Mouse (Mus musculus): ENCODE measurements around the gene Sipa1l3. TPM values are rescaled to one million over a fixed set of nuclear protein-coding genes. Genes with fewer than 3 reads are reported as not detected.

The Sipa1l3 gene
- total and polyA plus RNA-seq, 3 experiments = 8.9 to 10.7 (median 9.1) TPM

- Histone ChIP-seq H3K36me3 (ENCODE audit: control insufficient read depth, insufficient read depth, low read length) (no peaks in the 10 kb centered on the region), H3K4me1 (ENCODE audit: control insufficient read depth, insufficient read depth, low read length) (no peaks in the 10 kb centered on the region), H3K27me3 (ENCODE audit: control insufficient read depth, insufficient read depth, low read length) (no peaks in the 10 kb centered on the region), H3K4me3 (no peak overlapping the region), H3K27ac (no peak overlapping the region), H3K79me2 (replicated peaks; ENCODE audit: control insufficient read depth, insufficient read depth, low read length) (peaks cover 5% of the 10 kb centered on the region), H3K9ac (ENCODE audit: low read depth, low read length) (no peak overlapping the region)
- 69% methylated on average over 2 of the region's 2 CpGs for WGBS
- intact Hi-C loops (cut with DNase I) = loop anchor here (10.0 kb wide), 1 partner anchor 61 kb away; no protein-coding TSS in a partner anchor
- DNase-seq = no peak
- TF ChIP-seq CTCF (IDR thresholded peaks at IDR 0.05) = no peak
- TF ChIP-seq EP300 (IDR thresholded peaks at IDR 0.05; ENCODE audit: insufficient read depth, low read depth, low read length) = no peak
- TF ChIP-seq POLR2A (IDR thresholded peaks at IDR 0.05; ENCODE audit: insufficient read depth, low read depth, low read length) = no peak
Observed at GRCm38 (mm10) chr7:29485721-29486120, 32.7 kb downstream of the Sipa1l3 start.

- no peak overlapping the region for H3K27ac ChIP-seq
- H3K9ac ChIP-seq (ENCODE audit: low read depth, low read length) = no peak overlapping the region
- 65% methylated on average over 4 of the region's 4 CpGs for WGBS
- H3K4me3 ChIP-seq = no peak overlapping the region
- no peaks in the 10 kb centered on the region for H3K27me3 ChIP-seq (ENCODE audit: control insufficient read depth, insufficient read depth, low read length)
- TF ChIP-seq POLR2A (IDR thresholded peaks at IDR 0.05; ENCODE audit: insufficient read depth, low read depth, low read length) = no peak
- TF ChIP-seq EP300 (IDR thresholded peaks at IDR 0.05; ENCODE audit: insufficient read depth, low read depth, low read length) = no peak
- no peak for TF ChIP-seq CTCF (IDR thresholded peaks at IDR 0.05)
- H3K36me3 ChIP-seq (ENCODE audit: control insufficient read depth, insufficient read depth, low read length) = no peaks in the 10 kb centered on the region
- DNase-seq = no peak
- intact Hi-C loops (cut with DNase I) = loop anchor here (10.0 kb wide), 1 partner anchor 59 kb away; no protein-coding TSS in a partner anchor
- no peaks in the 10 kb centered on the region; the same call in none of the 2 replicates for H3K4me1 ChIP-seq (ENCODE audit: control insufficient read depth, insufficient read depth, low read length)
- H3K79me2 ChIP-seq (replicated peaks; ENCODE audit: control insufficient read depth, insufficient read depth, low read length) = peaks cover 5% of the 10 kb centered on the region
Observed at GRCm38 (mm10) chr7:29483556-29483955, 34.9 kb downstream of the Sipa1l3 start.

- Histone ChIP-seq H3K36me3 (ENCODE audit: control insufficient read depth, insufficient read depth, low read length) (no peaks in the 10 kb centered on the region), H3K27ac (no peak overlapping the region), H3K4me3 (no peak overlapping the region), H3K27me3 (ENCODE audit: control insufficient read depth, insufficient read depth, low read length) (no peaks in the 10 kb centered on the region), H3K79me2 (replicated peaks; ENCODE audit: control insufficient read depth, insufficient read depth, low read length) (peaks cover 3% of the 10 kb centered on the region; the same call in 1 of the 2 replicates), H3K9ac (ENCODE audit: low read depth, low read length) (no peak overlapping the region), H3K4me1 (ENCODE audit: control insufficient read depth, insufficient read depth, low read length) (no peaks in the 10 kb centered on the region; the same call in none of the 2 replicates)
- no peak for TF ChIP-seq EP300 (IDR thresholded peaks at IDR 0.05; ENCODE audit: insufficient read depth, low read depth, low read length)
- no peak for TF ChIP-seq POLR2A (IDR thresholded peaks at IDR 0.05; ENCODE audit: insufficient read depth, low read depth, low read length)
- TF ChIP-seq CTCF (IDR thresholded peaks at IDR 0.05) = no peak
- DNase-seq = no peak
- WGBS = 82% methylated on average over 15 of the region's 15 CpGs
- intact Hi-C loops (cut with DNase I) = loop anchor here (10.0 kb wide), 1 partner anchor 57 kb away; no protein-coding TSS in a partner anchor
Observed at GRCm38 (mm10) chr7:29481345-29482155, 36.9 kb downstream of the Sipa1l3 start.

GRCm38 (mm10) chr7:29480590-29481344 lies 37.7 kb downstream of the Sipa1l3 start:
- WGBS = 94% methylated on average over 16 of the region's 16 CpGs
- intact Hi-C loops (cut with DNase I) = loop anchor here (10.0 kb wide), 1 partner anchor 56 kb away; no protein-coding TSS in a partner anchor
- Histone ChIP-seq H3K4me3 (no peak overlapping the region), H3K27ac (no peak overlapping the region), H3K27me3 (ENCODE audit: control insufficient read depth, insufficient read depth, low read length) (no peaks in the 10 kb centered on the region), H3K9ac (ENCODE audit: low read depth, low read length) (no peak overlapping the region), H3K4me1 (ENCODE audit: control insufficient read depth, insufficient read depth, low read length) (no peaks in the 10 kb centered on the region; the same call in none of the 2 replicates), H3K36me3 (ENCODE audit: control insufficient read depth, insufficient read depth, low read length) (no peaks in the 10 kb centered on the region), H3K79me2 (replicated peaks; ENCODE audit: control insufficient read depth, insufficient read depth, low read length) (peaks cover 3% of the 10 kb centered on the region; the same call in 1 of the 2 replicates)
- no peak for DNase-seq
- TF ChIP-seq CTCF (IDR thresholded peaks at IDR 0.05) (no peak), EP300 (IDR thresholded peaks at IDR 0.05; ENCODE audit: insufficient read depth, low read depth, low read length) (no peak), POLR2A (IDR thresholded peaks at IDR 0.05; ENCODE audit: insufficient read depth, low read depth, low read length) (no peak)

GRCm38 (mm10) chr7:29480183-29480582 lies 38.3 kb downstream of the Sipa1l3 start:
- intact Hi-C loops (cut with DNase I) = loop anchor here (10.0 kb wide), 1 partner anchor 55 kb away; no protein-coding TSS in a partner anchor
- H3K27ac ChIP-seq = no peak overlapping the region
- H3K9ac ChIP-seq (ENCODE audit: low read depth, low read length) = no peak overlapping the region
- DNase-seq = no peak
- H3K36me3 ChIP-seq (ENCODE audit: control insufficient read depth, insufficient read depth, low read length) = no peaks in the 10 kb centered on the region
- H3K27me3 ChIP-seq (ENCODE audit: control insufficient read depth, insufficient read depth, low read length) = no peaks in the 10 kb centered on the region
- WGBS = 90% methylated on average over 4 of the region's 4 CpGs
- TF ChIP-seq EP300 (IDR thresholded peaks at IDR 0.05; ENCODE audit: insufficient read depth, low read depth, low read length) (no peak), CTCF (IDR thresholded peaks at IDR 0.05) (no peak), POLR2A (IDR thresholded peaks at IDR 0.05; ENCODE audit: insufficient read depth, low read depth, low read length) (no peak)
- H3K4me3 ChIP-seq = no peak overlapping the region
- peaks cover 3% of the 10 kb centered on the region; the same call in 1 of the 2 replicates for H3K79me2 ChIP-seq (replicated peaks; ENCODE audit: control insufficient read depth, insufficient read depth, low read length)
- H3K4me1 ChIP-seq (ENCODE audit: control insufficient read depth, insufficient read depth, low read length) = no peaks in the 10 kb centered on the region; the same call in none of the 2 replicates

Data from heart, adult 2 months (tissue).